19 mouse cellular contexts compared by ENCODE assay signal in genomic region chr10:103544502-103544901, GRCm38 (mm10).
"Had no signal": no experiment of that assay in that cellular context is flagged by ENCODE, and none has a peak within 500 bp of the region (broad histone marks: within the 10 kb centered on the region; RNA-seq: fewer than 3 reads in every experiment).

No protein-coding gene starts in this region.

- ATAC-seq: liver, embryonic 12.5 days had no signal

- H3K4me1 ChIP-seq: kidney, embryonic 15.5 days; limb, embryonic 10.5 days; limb, embryonic 13.5 days; liver, embryonic 12.5 days; liver, embryonic 15.5 days; lung, embryonic 15.5 days had no signal

- H3K9ac ChIP-seq: kidney, embryonic 15.5 days; limb, embryonic 13.5 days; liver, embryonic 12.5 days; liver, embryonic 15.5 days; lung, embryonic 15.5 days had no signal

- H3K36me3 ChIP-seq: kidney, embryonic 15.5 days; limb, embryonic 10.5 days; limb, embryonic 13.5 days; liver, embryonic 12.5 days; liver, embryonic 15.5 days; lung, embryonic 15.5 days had no signal

- H3K27me3 ChIP-seq: kidney, embryonic 15.5 days; limb, embryonic 13.5 days; liver, embryonic 12.5 days; liver, embryonic 15.5 days; lung, embryonic 15.5 days had no signal

- H3K27ac ChIP-seq: kidney, embryonic 15.5 days; limb, embryonic 10.5 days; limb, embryonic 13.5 days; liver, embryonic 12.5 days; liver, embryonic 15.5 days; lung, embryonic 15.5 days had no signal

- H3K9me3 ChIP-seq: kidney, embryonic 15.5 days; limb, embryonic 10.5 days; limb, embryonic 13.5 days; liver, embryonic 12.5 days; liver, embryonic 15.5 days; lung, embryonic 15.5 days had no signal

- H3K4me2 ChIP-seq: kidney, embryonic 15.5 days; limb, embryonic 13.5 days; liver, embryonic 12.5 days; liver, embryonic 15.5 days; lung, embryonic 15.5 days; midbrain, embryonic 11.5 days had no signal

- H3K4me3 ChIP-seq: kidney, embryonic 15.5 days; limb, embryonic 10.5 days; limb, embryonic 13.5 days; liver, embryonic 12.5 days; liver, embryonic 15.5 days; lung, embryonic 15.5 days; myocyte had no signal

- DNase-seq: kidney, adult 11 months; kidney, adult 8-10 months; kidney, postnatal 10 days; kidney, postnatal 36 days; liver; lung, adult 18-20 months; lung, postnatal 14 days; lung, postnatal 4 days; midbrain, embryonic 14.5 days; thymus, adult 18-20 months; thymus, postnatal 36 days had no signal
